Comparison of ENCODE assay signal across 23 mouse cellular contexts in genomic region chr9:63707816-63708588, GRCm38 (mm10). TPM values are rescaled to one million over a fixed set of nuclear protein-coding genes. Genes with fewer than 3 reads are reported as not detected.
DNase-seq lines count a peak whose midpoint lies in the region; TF ChIP-seq lines count a peak whose summit lies in the region.
"Had no signal": no experiment of that assay in that cellular context is flagged by ENCODE, and none has a peak within 500 bp of the region (broad histone marks: within the 10 kb centered on the region; RNA-seq: fewer than 3 reads in every experiment).

No protein-coding gene starts in this region.

- TF ChIP-seq POLR2A in thymus, adult 2 months (IDR thresholded peaks at IDR 0.05; ENCODE audit: control insufficient read depth, extremely low read depth, insufficient read depth, low read length, poor library complexity), result no peak

- no peak for DNase-seq in gastrocnemius, adult 2 months
- no peak for DNase-seq in gastrocnemius, postnatal 4 days (ENCODE audit: low spot score in 2 of 2)
- DNase-seq in thymus, postnatal 0 days (ENCODE audit: low spot score), result peak; percentile 38
- no peak for DNase-seq in thymus, adult 2 months
- no peak for DNase-seq in embryo, embryonic 11 days
- DNase-seq in hindbrain, embryonic 10.5 days (ENCODE audit: low spot score), result no peak
- DNase-seq in adrenal gland, postnatal 25 days, result no peak
- DNase-seq: adrenal gland, postnatal 14 days; cerebellum, adult 11-12 months; cerebellum, adult 9-11 months; kidney, adult 2 months; kidney, postnatal 36 days; lung, postnatal 36 days; midbrain, embryonic 14.5 days had no signal

- H3K36me3 ChIP-seq in thymus, adult 2 months (ENCODE audit: control insufficient read depth, insufficient read depth, low read length), result no peaks in the 10 kb centered on the region
- peaks cover 64% of the 10 kb centered on the region for H3K36me3 ChIP-seq in megakaryocyte, embryonic 14.5 days (replicated peaks; ENCODE audit: low read length)
- peaks cover 48% of the 10 kb centered on the region for H3K36me3 ChIP-seq in hindbrain, embryonic 10.5 days
- H3K36me3 ChIP-seq: forebrain, embryonic 15.5 days; neural tube, embryonic 13.5 days had no signal

- intact Hi-C loops in gastrocnemius, adult 2 months (cut with DNase I), result no loop called here

- TF ChIP-seq CTCF in gastrocnemius, adult 2 months (IDR thresholded peaks at IDR 0.05), result no peak
- TF ChIP-seq CTCF in thymus, adult 2 months (IDR thresholded peaks at IDR 0.05; ENCODE audit: borderline replicate concordance, control insufficient read depth, extremely low read depth, insufficient read depth, low read length, poor library complexity), result no peak

- H3K4me3 ChIP-seq in gastrocnemius, adult 2 months, result no peak overlapping the region
- no peak overlapping the region for H3K4me3 ChIP-seq in thymus, adult 2 months (ENCODE audit: control insufficient read depth, insufficient read depth, low read length)
- peak overlapping the region; percentile 35 for H3K4me3 ChIP-seq in megakaryocyte, embryonic 14.5 days (replicated peaks)
- H3K4me3 ChIP-seq in hindbrain, embryonic 10.5 days, result no peak overlapping the region
- H3K4me3 ChIP-seq: embryonic facial prominence, embryonic 13.5 days; forebrain, embryonic 10.5 days; forebrain, embryonic 15.5 days; intestine, embryonic 15.5 days; layer of hippocampus, adult 2 months; liver, embryonic 15.5 days; neural tube, embryonic 13.5 days had no signal

- H3K27ac ChIP-seq in gastrocnemius, adult 2 months, result peak overlapping the region; percentile 82; the same call in 1 of the 2 replicates
- no peak overlapping the region for H3K27ac ChIP-seq in thymus, adult 2 months (ENCODE audit: control insufficient read depth, insufficient read depth, low read length)
- no peak overlapping the region for H3K27ac ChIP-seq in hindbrain, embryonic 10.5 days
- H3K27ac ChIP-seq: embryonic facial prominence, embryonic 13.5 days; forebrain, embryonic 10.5 days; forebrain, embryonic 15.5 days; intestine, embryonic 15.5 days; layer of hippocampus, adult 2 months; liver, embryonic 15.5 days; neural tube, embryonic 13.5 days had no signal

- H3K9me3 ChIP-seq in megakaryocyte, embryonic 14.5 days, result 0 out of 2 replicates have a peak, but pooled peaks cover 5% of the 10 kb centered on the region
- H3K9me3 ChIP-seq in hindbrain, embryonic 10.5 days, result peaks cover 8% of the 10 kb centered on the region
- H3K9me3 ChIP-seq: embryonic facial prominence, embryonic 13.5 days; forebrain, embryonic 15.5 days; intestine, embryonic 15.5 days; liver, embryonic 15.5 days had no signal

- WGBS in thymus, adult 2 months, result 53% methylated on average over 9 of the region's 9 CpGs
- 90% methylated on average over 9 of the region's 9 CpGs for WGBS in hindbrain, embryonic 10.5 days

- no peaks in the 10 kb centered on the region for H3K27me3 ChIP-seq in thymus, adult 2 months (ENCODE audit: control insufficient read depth, insufficient read depth, low read length)
- H3K27me3 ChIP-seq in megakaryocyte, embryonic 14.5 days (replicated peaks), result no peaks in the 10 kb centered on the region
- H3K27me3 ChIP-seq in hindbrain, embryonic 10.5 days (ENCODE audit: insufficient read depth, poor library complexity, severe bottlenecking), result no peaks in the 10 kb centered on the region
- H3K27me3 ChIP-seq: embryonic facial prominence, embryonic 13.5 days; forebrain, embryonic 15.5 days; intestine, embryonic 15.5 days; liver, embryonic 15.5 days; neural tube, embryonic 13.5 days; Patski had no signal

- peaks cover 46% of the 10 kb centered on the region for H3K4me1 ChIP-seq in thymus, adult 2 months (replicated peaks; ENCODE audit: control insufficient read depth, insufficient read depth, low read length)
- H3K4me1 ChIP-seq in megakaryocyte, embryonic 14.5 days, result peaks cover 100% of the 10 kb centered on the region
- peaks cover 45% of the 10 kb centered on the region for H3K4me1 ChIP-seq in hindbrain, embryonic 10.5 days (replicated peaks)

RNA-seq across cellular contexts. Expression of gene Smad3, which starts 49.8 kb away (rescaled TPM):
- 10 to 100 TPM; 61.7 to 75.3 TPM for total RNA-seq in gastrocnemius, adult 2 months (2021)
- 10 to 100 TPM; 42.9 to 44.6 TPM for total RNA-seq in gastrocnemius, postnatal 4 days (2021)
- 18.5 and 21.1 TPM in 2 replicates for polyA plus RNA-seq in thymus, postnatal 0 days (2015; fragmentation: Nextera tagmentation; extraction: Ambion mirVana)
- polyA plus RNA-seq in thymus, adult 2 months (2012; rRNA removed), result 63.4 and 70.9 TPM in 2 replicates
- 2.8 and 5.9 TPM in 2 replicates for polyA plus RNA-seq in megakaryocyte, embryonic 14.5 days (2012; ENCODE audit: insufficient read depth, low replicate concordance)
- polyA plus RNA-seq in hindbrain, embryonic 10.5 days (2016; fragmentation: Nextera tagmentation; extraction: Ambion mirVana), result 24.2 TPM in 2 replicates
- total RNA-seq in adrenal gland, postnatal 25 days (2021), result 36.2 and 46.0 TPM in 2 replicates
